ENCODE assay signal across 18 mouse cellular contexts in genomic region chr7:105519771-105520170, GRCm38 (mm10). TPM values are rescaled to one million over a fixed set of nuclear protein-coding genes. Genes with fewer than 3 reads are reported as not detected.
A peak's percentile ranks its signal among the peaks of the same experiment; 100 is the strongest.
DNase-seq lines count a peak whose midpoint lies in the region; ATAC-seq and TF ChIP-seq lines count a peak whose summit lies in the region.
"Had no signal": no experiment of that assay in that cellular context is flagged by ENCODE, and none has a peak within 500 bp of the region (broad histone marks: within the 10 kb centered on the region; RNA-seq: fewer than 3 reads in every experiment).

No protein-coding gene starts in this region.

- no peak overlapping the region for H3K4me2 ChIP-seq in heart, embryonic 13.5 days
- H3K4me2 ChIP-seq in heart, embryonic 11.5 days = no peak overlapping the region
- H3K4me2 ChIP-seq: embryonic facial prominence, embryonic 12.5 days; heart, embryonic 12.5 days had no signal

- H3K9me3 ChIP-seq in heart, embryonic 13.5 days = no peaks in the 10 kb centered on the region
- H3K9me3 ChIP-seq in heart, embryonic 11.5 days (replicated peaks; ENCODE audit: control insufficient read depth, low read length) = no peaks in the 10 kb centered on the region
- H3K9me3 ChIP-seq in forebrain, embryonic 10.5 days = no peaks in the 10 kb centered on the region
- H3K9me3 ChIP-seq: embryonic facial prominence, embryonic 12.5 days; heart, embryonic 12.5 days had no signal

- WGBS in heart, embryonic 13.5 days = 66% methylated on average over 2 of the region's 2 CpGs
- 66% methylated on average over 2 of the region's 2 CpGs for WGBS in heart, embryonic 11.5 days (ENCODE audit: insufficient replicate concordance)
- WGBS in forebrain, embryonic 10.5 days = 87% methylated on average over 2 of the region's 2 CpGs

- peak; percentile 40 for DNase-seq in right cerebral cortex, adult 18-20 months
- no peak for DNase-seq in right cerebral cortex, postnatal 4 days
- no peak for DNase-seq in forebrain, embryonic 10.5 days (ENCODE audit: extremely low spot score, low spot score)
- DNase-seq: adrenal gland, adult 2 months; adrenal gland, postnatal 25 days; gastrocnemius, postnatal 14 days; heart, adult 2 months; heart, postnatal 36 days had no signal

- H3K4me1 ChIP-seq in heart, embryonic 13.5 days = peaks cover 7% of the 10 kb centered on the region
- H3K4me1 ChIP-seq in heart, embryonic 11.5 days (ENCODE audit: control insufficient read depth, insufficient read depth, low read length) = no peaks in the 10 kb centered on the region
- peaks cover 1% of the 10 kb centered on the region; the same call in 1 of the 2 replicates for H3K4me1 ChIP-seq in cortical plate, adult 2 months (ENCODE audit: control insufficient read depth, insufficient read depth, low read length)
- H3K4me1 ChIP-seq in forebrain, embryonic 10.5 days = peaks cover 15% of the 10 kb centered on the region
- H3K4me1 ChIP-seq: embryonic facial prominence, embryonic 12.5 days had no signal

- H3K36me3 ChIP-seq in heart, embryonic 13.5 days = no peaks in the 10 kb centered on the region
- H3K36me3 ChIP-seq in heart, embryonic 11.5 days (ENCODE audit: control insufficient read depth, insufficient read depth, low read length) = no peaks in the 10 kb centered on the region
- no peaks in the 10 kb centered on the region for H3K36me3 ChIP-seq in forebrain, embryonic 10.5 days (replicated peaks)
- H3K36me3 ChIP-seq: embryonic facial prominence, embryonic 12.5 days; heart, embryonic 12.5 days had no signal

- TF ChIP-seq CTCF in cortical plate, adult 2 months (IDR thresholded peaks at IDR 0.05; ENCODE audit: extremely low read depth, insufficient read depth, low read length) = no peak

- no peak overlapping the region for H3K4me3 ChIP-seq in heart, embryonic 13.5 days
- no peak overlapping the region for H3K4me3 ChIP-seq in heart, embryonic 11.5 days (ENCODE audit: low read depth, low read length)
- no peak overlapping the region for H3K4me3 ChIP-seq in cortical plate, adult 2 months (ENCODE audit: insufficient read depth, low read length)
- no peak overlapping the region for H3K4me3 ChIP-seq in forebrain, embryonic 10.5 days
- H3K4me3 ChIP-seq: embryonic facial prominence, embryonic 12.5 days; heart, adult 2 months; heart, embryonic 12.5 days had no signal

- ATAC-seq in heart, embryonic 13.5 days (ENCODE audit: extremely low read depth, insufficient number of reproducible peaks, low FRiP score, low TSS enrichment) = no peak
- ATAC-seq in heart, embryonic 11.5 days (replicated peaks; ENCODE audit: insufficient number of reproducible peaks, low FRiP score, low TSS enrichment) = no peak
- ATAC-seq in erythroblast, adult 5-6 weeks (replicated peaks; ENCODE audit: low FRiP score, poor library complexity, severe bottlenecking) = no peak
- ATAC-seq: forebrain, embryonic 14.5 days; hindbrain, embryonic 16.5 days; inflammation-experienced regulatory T-cells, adult 6 months had no signal

- no peaks in the 10 kb centered on the region for H3K27me3 ChIP-seq in heart, embryonic 13.5 days (replicated peaks)
- H3K27me3 ChIP-seq in heart, embryonic 11.5 days (ENCODE audit: control insufficient read depth, insufficient read depth, low read length) = no peaks in the 10 kb centered on the region
- H3K27me3 ChIP-seq in forebrain, embryonic 10.5 days (ENCODE audit: poor library complexity, severe bottlenecking) = peaks cover 13% of the 10 kb centered on the region
- H3K27me3 ChIP-seq: CH12.LX; embryonic facial prominence, embryonic 12.5 days; heart, embryonic 12.5 days had no signal

- H3K27ac ChIP-seq in heart, embryonic 13.5 days (replicated peaks) = no peak overlapping the region
- no peak overlapping the region for H3K27ac ChIP-seq in heart, embryonic 11.5 days (ENCODE audit: low read depth, low read length)
- peak overlapping the region; percentile 82 for H3K27ac ChIP-seq in cortical plate, adult 2 months (ENCODE audit: insufficient read depth, low read length)
- no peak overlapping the region for H3K27ac ChIP-seq in forebrain, embryonic 10.5 days
- H3K27ac ChIP-seq: embryonic facial prominence, embryonic 12.5 days; heart, adult 2 months had no signal

- H3K9ac ChIP-seq in heart, embryonic 13.5 days = 0 out of 2 replicates have a peak overlapping the region, but pooled peaks have one; percentile 14
- H3K9ac ChIP-seq in heart, embryonic 11.5 days (ENCODE audit: low read depth, low read length) = no peak overlapping the region
- H3K9ac ChIP-seq: embryonic facial prominence, embryonic 12.5 days; heart, embryonic 12.5 days had no signal

- TF ChIP-seq POLR2A in cortical plate, adult 2 months (IDR thresholded peaks at IDR 0.05; ENCODE audit: extremely low read depth, insufficient read depth, low read length) = no peak

RNA-seq across cellular contexts. Expression of gene Smpd1, which starts 34.4 kb away (rescaled TPM):
- 50.0 and 55.7 TPM in 2 replicates for polyA plus RNA-seq in heart, embryonic 13.5 days (2015; fragmentation: Nextera tagmentation; extraction: Ambion mirVana)
- polyA plus RNA-seq in heart, embryonic 11.5 days (2014; fragmentation: Nextera tagmentation; extraction: Ambion mirVana) = 53.8 and 62.2 TPM in 2 replicates
- polyA plus RNA-seq in cortical plate, adult 2 months (2012; rRNA removed) = 93.2 and 93.3 TPM in 2 replicates
- 29.0 and 29.7 TPM in 2 replicates for polyA plus RNA-seq in forebrain, embryonic 10.5 days (2016; fragmentation: Nextera tagmentation; extraction: Ambion mirVana)
- 8.6 and 11.7 TPM in 2 replicates for total RNA-seq in erythroblast, adult 5-6 weeks (2015; ENCODE audit: low replicate concordance)
- total RNA-seq in erythroblast, adult 5-6 weeks (2017; ENCODE audit: low replicate concordance) = 2.0 and 4.4 TPM in 2 replicates

RNA-seq across cellular contexts. Expression of gene Cavin3, which starts 37.7 kb away (rescaled TPM):
- 74.7 and 80.5 TPM in 2 replicates for polyA plus RNA-seq in heart, embryonic 13.5 days (2015; fragmentation: Nextera tagmentation; extraction: Ambion mirVana)
- 71.2 and 74.7 TPM in 2 replicates for polyA plus RNA-seq in heart, embryonic 11.5 days (2014; fragmentation: Nextera tagmentation; extraction: Ambion mirVana)
- polyA plus RNA-seq in cortical plate, adult 2 months (2012; rRNA removed) = 30.9 and 32.1 TPM in 2 replicates
- polyA plus RNA-seq in forebrain, embryonic 10.5 days (2016; fragmentation: Nextera tagmentation; extraction: Ambion mirVana) = 16.9 and 17.8 TPM in 2 replicates
- not detected in 2 replicates for total RNA-seq in erythroblast, adult 5-6 weeks (2015; ENCODE audit: low replicate concordance)
- total RNA-seq in erythroblast, adult 5-6 weeks (2017; ENCODE audit: low replicate concordance) = not detected in 2 replicates
- total RNA-seq: CH12.LX had no signal
- polyA plus RNA-seq: inflammation-experienced regulatory T-cells, adult 6 months had no signal
